Mouse (Mus musculus) left cerebral cortex, adult 6 months (tissue): Measurements from ENCODE around the gene Skint9. TPM values are rescaled to one million over a fixed set of nuclear protein-coding genes. Genes with fewer than 3 reads are reported as not detected.

Experiments used
- long read RNA-seq, 2 experiments: library from polyadenylated mRNA; unstranded; transcript quantifications; one replicate each; pipeline ENCODE4 v2.0.0; 2019 to 2020
- polyA plus RNA-seq: library from polyadenylated mRNA; unstranded; fragments of <200 nt; fragmentation: Nextera tagmentation; gene quantifications from 2 replicates; pipeline ENCODE4 v1.2.3, GENCODE M21; 2021

Skint9 gene
- not detected in 2 replicates for polyA plus RNA-seq
- long read RNA-seq, experiment 1: 0 reads
- long read RNA-seq, experiment 2: 0 reads

GRCm38 (mm10) chr4:112433885-112434284 lies at the start of gene Skint9:
TSS of gene Skint9 (minus strand) at chr4:112433985.

Other genes starting within 250 kb of the Skint9 start
- gene Skint3, start 201.7 kb downstream of the Skint9 start, polyA plus RNA-seq: 0.03 TPM in 1 of 2 replicates, not detected in the other
- gene Skint2, start 123.2 kb upstream of the Skint9 start, polyA plus RNA-seq: not detected in 2 replicates